Mouse (Mus musculus) C2C12 (cell line): ENCODE measurements around the gene Mrpl49.

Source experiments
- CTCF ChIP-seq: IDR thresholded peaks from one replicate; pipeline ENCODE4 v1.5.1; 2011; ENCODE audit not compliant: control insufficient read depth, insufficient read depth, insufficient read length
- USF1 ChIP-seq: IDR thresholded peaks from one replicate; pipeline ENCODE4 v1.6.1; 2011; ENCODE audit warnings: low read depth, mild to moderate bottlenecking, control low read depth, moderate library complexity

DNA sequence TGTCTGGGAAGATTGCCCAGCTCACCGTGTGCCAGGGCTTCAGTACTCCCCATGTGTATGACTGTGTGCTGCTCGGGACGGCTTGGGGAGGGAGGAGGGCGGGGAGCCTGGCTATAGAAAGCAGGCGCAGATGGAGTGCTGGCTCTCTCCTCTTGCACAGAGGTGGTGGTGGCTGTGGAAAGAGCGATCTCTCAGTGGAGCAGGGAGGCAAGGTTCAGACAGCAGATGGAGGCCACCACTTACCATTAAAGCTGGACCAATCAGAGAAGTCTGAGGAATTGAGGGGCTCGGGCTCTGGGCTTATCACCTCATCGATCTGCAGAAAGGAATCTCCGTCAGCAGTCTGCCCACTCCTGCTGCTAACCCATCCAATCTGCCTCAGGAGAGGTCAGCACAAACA lies 24.6 kb upstream of the Mrpl49 start, which contains the start of gene Gm28374:
- TF ChIP-seq USF1, result no peak
- TF ChIP-seq CTCF, result no peak
